Mouse (Mus musculus) heart, embryonic 11.5 days (tissue): ENCODE measurements around the gene Secisbp2. TPM values are rescaled to one million over a fixed set of nuclear protein-coding genes. Genes with fewer than 3 reads are reported as not detected.

Experiments used
- ATAC-seq: fragments of 200-750 bp; cut with Nextera tagmentation; replicated peaks from 2 replicates; pipeline ENCODE4 v1.8.0; 2017; ENCODE audit warnings: moderate library complexity; ENCODE audit not compliant: insufficient number of reproducible peaks, low FRiP score, low TSS enrichment
- H3K27ac ChIP-seq: fragments of 300-500 bp; sonication (generic); 2 replicates; pipeline ENCODE4 v1.5.1; 2014; ENCODE audit warnings: mild to moderate bottlenecking, low read depth, low read length
- H3K27me3 ChIP-seq: fragments of 300-500 bp; sonication (generic); 2 replicates; pipeline ENCODE4 v1.6.1; 2014; ENCODE audit warnings: mild to moderate bottlenecking, low read length, mixed read lengths; ENCODE audit not compliant: control insufficient read depth, insufficient read depth
- H3K36me3 ChIP-seq: fragments of 300-500 bp; sonication (generic); 2 replicates; pipeline ENCODE4 v1.6.1; 2014; ENCODE audit warnings: mild to moderate bottlenecking, low read length, moderate library complexity, mixed read lengths; ENCODE audit not compliant: control insufficient read depth, insufficient read depth
- H3K4me1 ChIP-seq: fragments of 300-500 bp; sonication (generic); 2 replicates; pipeline ENCODE4 v1.6.1; 2014; ENCODE audit warnings: low read length; ENCODE audit not compliant: control insufficient read depth, insufficient read depth
- H3K4me2 ChIP-seq: fragments of 300-500 bp; sonication (generic); 2 replicates; pipeline ENCODE4 v1.6.1; 2014; ENCODE audit warnings: mild to moderate bottlenecking, moderate library complexity
- H3K4me3 ChIP-seq: fragments of 300-500 bp; sonication (generic); 2 replicates; pipeline ENCODE4 v1.5.1; 2014; ENCODE audit warnings: low read depth, low read length
- H3K9ac ChIP-seq: fragments of 300-500 bp; sonication (generic); 2 replicates; pipeline ENCODE4 v1.6.1; 2014; ENCODE audit warnings: mild to moderate bottlenecking, low read depth, low read length, moderate library complexity
- H3K9me3 ChIP-seq: fragments of 300-500 bp; sonication (generic); replicated peaks from 2 replicates; pipeline ENCODE4 v1.6.1; 2016; ENCODE audit warnings: low read length; ENCODE audit not compliant: control insufficient read depth
- WGBS: fragments of 180-500 bp; shearing (Covaris S2); extraction: QIAGEN DNeasy Blood & Tissue Kit; methylation state at CpG from one replicate; pipeline ENCODE4 v1.1.7; 2014; ENCODE audit not compliant: insufficient replicate concordance; 5-methylcytosine and 5-hydroxymethylcytosine counted together
- polyA plus RNA-seq: library from polyadenylated mRNA; unstranded; fragments of >200 nt; fragmentation: Nextera tagmentation; extraction: Ambion mirVana; gene quantifications from 2 replicates; pipeline ENCODE4 v1.2.1, GENCODE M21; 2014

Secisbp2 gene
- polyA plus RNA-seq, 1 experiment from 2014 or later: 21.9 TPM

GRCm38 (mm10) chr13:51616417-51617044 lies 35.0 kb upstream of the Secisbp2 start:
- Histone ChIP-seq H3K4me2 (no peak overlapping the region), H3K9ac (no peak overlapping the region), H3K9me3 (no peaks in the 10 kb centered on the region), H3K27me3 (no peaks in the 10 kb centered on the region), H3K27ac (no peak overlapping the region), H3K4me3 (no peak overlapping the region), H3K36me3 (no peaks in the 10 kb centered on the region), H3K4me1 (no peaks in the 10 kb centered on the region)
- ATAC-seq: no peak
- 22% methylated on average over 12 of the region's 12 CpGs for WGBS

DNA sequence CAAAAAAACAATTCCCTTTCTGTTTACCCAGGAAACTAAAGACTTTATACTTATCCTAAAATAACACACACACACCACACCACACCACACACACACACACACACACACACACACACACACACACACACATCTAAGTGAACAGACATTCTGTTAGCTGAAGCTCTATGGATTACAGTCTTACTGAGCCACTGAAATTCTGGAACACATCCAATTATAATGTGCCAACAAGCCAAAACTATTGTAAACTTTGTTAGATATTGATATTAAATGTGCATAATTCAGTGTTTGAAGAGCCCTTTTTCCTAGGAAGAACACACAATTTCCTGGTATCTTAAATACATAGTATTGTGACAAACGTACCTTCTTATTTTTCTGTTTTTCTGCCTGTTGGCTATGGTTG lies 34.2 kb upstream of the Secisbp2 start:
- Histone ChIP-seq H3K27ac (no peak overlapping the region), H3K4me3 (no peak overlapping the region), H3K9ac (no peak overlapping the region), H3K36me3 (no peaks in the 10 kb centered on the region), H3K4me2 (no peak overlapping the region), H3K27me3 (no peaks in the 10 kb centered on the region), H3K9me3 (no peaks in the 10 kb centered on the region), H3K4me1 (no peaks in the 10 kb centered on the region)
- WGBS: 58% methylated on average over 1 of the region's 1 CpGs
- ATAC-seq: no peak

DNA sequence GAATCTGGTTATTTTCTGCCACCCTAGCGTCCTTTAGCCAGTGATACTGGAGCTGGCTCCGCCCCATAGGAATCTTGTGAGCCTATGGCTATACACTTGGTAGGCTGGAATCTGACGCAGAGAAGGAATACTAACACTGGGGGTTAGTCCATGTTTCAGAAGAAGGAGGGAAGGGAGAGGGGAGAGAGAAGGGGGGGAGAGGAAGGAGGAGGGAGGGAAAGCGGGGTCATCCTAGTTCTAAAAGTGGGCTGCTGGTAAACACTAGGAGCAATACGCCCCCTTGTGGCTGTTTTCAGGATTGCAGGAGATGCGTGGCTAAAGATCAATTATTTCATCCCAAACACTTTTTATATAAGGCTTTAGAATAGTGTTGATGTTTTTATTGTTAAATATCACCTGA lies 33.6 kb upstream of the Secisbp2 start:
- no peak overlapping the region for H3K27ac ChIP-seq
- ATAC-seq: no peak
- H3K4me1 ChIP-seq: no peaks in the 10 kb centered on the region
- H3K4me2 ChIP-seq: peak overlapping the region; percentile 39
- H3K4me3 ChIP-seq: no peak overlapping the region
- no peaks in the 10 kb centered on the region for H3K27me3 ChIP-seq
- H3K9me3 ChIP-seq: no peaks in the 10 kb centered on the region
- no peaks in the 10 kb centered on the region for H3K36me3 ChIP-seq
- 18% methylated on average over 6 of the region's 6 CpGs for WGBS
- no peak overlapping the region for H3K9ac ChIP-seq

DNA sequence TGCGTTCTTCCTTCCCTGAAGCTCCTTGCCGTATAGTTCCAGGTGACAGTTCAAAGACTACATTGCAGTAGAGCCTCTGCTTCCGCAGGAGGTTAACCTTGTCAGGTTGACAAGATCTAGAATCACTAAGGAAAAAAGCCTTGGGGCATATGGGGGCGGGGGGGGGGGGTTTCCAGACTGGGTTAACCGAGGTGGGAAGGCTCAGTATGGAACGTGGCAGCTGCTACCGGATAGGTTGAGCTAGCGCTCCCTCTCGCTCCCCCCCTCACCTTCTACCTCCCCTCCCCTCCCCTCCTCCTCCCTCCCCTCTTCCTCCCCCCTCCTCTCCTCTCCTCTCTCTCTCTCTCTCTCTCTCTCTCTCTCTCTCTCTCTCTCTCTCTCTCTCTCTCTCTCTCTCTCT lies 32.9 kb upstream of the Secisbp2 start:
- Histone ChIP-seq H3K4me2 (no peak overlapping the region), H3K36me3 (no peaks in the 10 kb centered on the region), H3K27ac (no peak overlapping the region), H3K27me3 (no peaks in the 10 kb centered on the region), H3K4me1 (no peaks in the 10 kb centered on the region), H3K9ac (no peak overlapping the region), H3K9me3 (no peaks in the 10 kb centered on the region), H3K4me3 (no peak overlapping the region)
- 34% methylated on average over 9 of the region's 9 CpGs for WGBS
- no peak for ATAC-seq

DNA sequence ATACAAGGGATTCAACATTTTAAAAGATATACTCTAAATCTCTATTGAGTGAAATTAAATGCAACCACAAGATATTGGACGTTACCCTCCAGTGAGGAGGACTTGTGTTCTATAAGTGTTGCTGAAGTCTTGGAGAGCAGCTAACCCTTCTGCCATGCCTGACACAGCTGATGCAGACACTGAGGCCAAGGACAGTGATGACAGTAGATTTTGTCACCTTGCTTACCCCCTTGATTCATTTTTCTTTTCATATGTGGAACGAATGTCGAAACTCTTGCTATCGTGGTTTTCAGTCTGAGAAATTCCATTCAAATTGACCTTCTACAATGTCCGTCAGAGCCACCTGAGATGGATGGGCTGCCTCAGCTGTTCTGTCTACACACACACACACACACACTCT lies 28.9 kb upstream of the Secisbp2 start:
- no peak for ATAC-seq
- H3K36me3 ChIP-seq: no peaks in the 10 kb centered on the region
- no peak overlapping the region for H3K4me2 ChIP-seq
- H3K9ac ChIP-seq: no peak overlapping the region
- no peak overlapping the region for H3K27ac ChIP-seq
- H3K4me3 ChIP-seq: no peak overlapping the region
- 79% methylated on average over 5 of the region's 5 CpGs for WGBS
- no peaks in the 10 kb centered on the region for H3K9me3 ChIP-seq
- no peaks in the 10 kb centered on the region for H3K27me3 ChIP-seq
- H3K4me1 ChIP-seq: no peaks in the 10 kb centered on the region

- Histone ChIP-seq H3K27ac (no peak overlapping the region), H3K4me2 (no peak overlapping the region), H3K27me3 (no peaks in the 10 kb centered on the region), H3K4me3 (no peak overlapping the region), H3K9ac (no peak overlapping the region), H3K4me1 (no peaks in the 10 kb centered on the region), H3K9me3 (no peaks in the 10 kb centered on the region), H3K36me3 (no peaks in the 10 kb centered on the region)
- no peak for ATAC-seq
- WGBS: 71% methylated on average over 2 of the region's 2 CpGs
Measured at GRCm38 (mm10) chr13:51623678-51624077, 27.8 kb upstream of the Secisbp2 start.

DNA sequence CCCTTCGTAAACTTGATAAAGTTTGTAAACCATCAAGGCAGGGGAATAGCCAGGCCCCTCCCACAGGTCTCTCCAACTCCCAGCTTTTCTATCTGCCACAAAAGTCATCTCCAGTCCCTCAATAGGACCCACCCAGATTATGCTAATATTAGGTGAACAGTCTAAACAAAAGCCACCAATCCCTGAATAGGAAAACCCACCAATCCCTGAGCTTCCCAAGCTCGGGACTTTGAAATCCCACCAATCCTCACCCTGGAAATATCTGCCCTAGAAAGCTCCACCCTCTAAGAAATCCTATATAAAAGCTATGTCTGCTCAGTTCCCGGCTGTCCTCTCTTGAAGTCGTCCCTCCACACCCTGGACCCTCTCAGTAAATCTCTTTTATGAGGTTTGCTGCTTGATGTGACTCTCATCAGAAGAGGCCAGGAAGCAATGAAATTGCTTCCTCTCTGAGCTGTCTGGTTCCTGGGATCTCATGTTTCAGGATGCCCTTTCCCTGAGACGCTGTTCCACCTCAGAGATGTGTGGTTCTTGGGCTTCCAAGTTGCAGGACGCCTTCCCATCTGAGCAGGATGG lies 23.1 kb upstream of the Secisbp2 start:
- no peak for ATAC-seq
- Histone ChIP-seq H3K9me3 (no peaks in the 10 kb centered on the region), H3K27ac (no peak overlapping the region), H3K36me3 (no peaks in the 10 kb centered on the region), H3K4me1 (no peaks in the 10 kb centered on the region), H3K4me3 (no peak overlapping the region), H3K27me3 (no peaks in the 10 kb centered on the region), H3K9ac (no peak overlapping the region), H3K4me2 (no peak overlapping the region)
- 68% methylated on average over 6 of the region's 6 CpGs for WGBS

DNA sequence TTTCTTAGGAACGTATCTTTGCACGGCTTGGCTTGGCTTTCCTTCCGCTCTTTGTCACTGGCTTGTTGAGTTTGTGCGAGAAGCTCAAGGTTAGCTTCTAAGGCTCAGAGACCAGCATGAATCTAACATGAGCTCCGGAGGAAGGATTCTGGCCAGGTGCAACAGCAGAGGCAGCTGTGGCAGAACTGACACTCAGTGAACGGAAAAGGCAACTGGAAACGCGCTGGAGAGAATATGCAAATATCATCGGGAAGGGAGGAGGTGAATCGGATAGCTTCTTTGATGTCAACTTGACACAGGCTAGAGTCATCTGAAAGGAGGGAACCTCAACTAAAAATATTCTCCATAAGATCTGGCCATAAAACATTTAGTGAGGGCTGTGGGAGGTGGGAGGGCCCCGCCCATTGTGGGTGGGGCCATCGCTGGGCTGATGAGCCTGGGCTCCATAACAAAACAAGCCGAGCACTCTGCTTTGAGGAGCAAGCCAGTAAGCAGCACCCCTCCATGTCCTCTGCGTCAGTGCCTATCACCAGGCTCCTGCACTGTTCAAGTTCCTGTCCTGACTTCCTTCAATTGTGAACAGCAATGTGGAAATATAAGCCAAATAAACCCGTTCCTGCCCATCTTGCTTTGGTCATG lies 20.0 kb upstream of the Secisbp2 start:
- Histone ChIP-seq H3K36me3 (no peaks in the 10 kb centered on the region), H3K9me3 (no peaks in the 10 kb centered on the region), H3K4me1 (no peaks in the 10 kb centered on the region), H3K4me3 (no peak overlapping the region), H3K27ac (no peak overlapping the region), H3K9ac (no peak overlapping the region), H3K4me2 (no peak overlapping the region), H3K27me3 (no peaks in the 10 kb centered on the region)
- ATAC-seq: no peak
- 71% methylated on average over 15 of the region's 15 CpGs for WGBS
